Mouse (Mus musculus) heart, embryonic 14.5 days (tissue): ENCODE results near the gene Suv39h2. TPM values are rescaled to one million over a fixed set of nuclear protein-coding genes. Genes with fewer than 3 reads are reported as not detected.

Source experiments
- ATAC-seq: fragments of 200-750 bp; cut with Nextera tagmentation; 2 replicates; pipeline ENCODE4 v1.8.0; 2017; ENCODE audit warnings: low read depth, moderate TSS enrichment; ENCODE audit not compliant: insufficient number of reproducible peaks, insufficient read depth, low FRiP score
- H3K27ac ChIP-seq, 2 experiments: fragments of 200-500 bp in 1 of 2; fragments of 300-500 bp in 1 of 2; sonication (generic) in 1 of 2; replicated peaks in 1 of 2; 2 replicates each; pipeline ENCODE4 v1.5.1; 2012 to 2014; ENCODE audit warnings: low read depth in 2 of 2, low read length in 2 of 2, control low read depth in 1 of 2, mild to moderate bottlenecking in 1 of 2, mixed read lengths in 1 of 2; ENCODE audit not compliant: control insufficient read depth in 1 of 2, insufficient read depth in 1 of 2
- H3K27me3 ChIP-seq: fragments of 300-500 bp; sonication (generic); 2 replicates; pipeline ENCODE4 v1.6.1; 2014; ENCODE audit warnings: mild to moderate bottlenecking, low read length, control low read depth; ENCODE audit not compliant: control insufficient read depth, insufficient read depth
- H3K36me3 ChIP-seq: fragments of 300-500 bp; sonication (generic); 2 replicates; pipeline ENCODE4 v1.6.1; 2014; ENCODE audit warnings: mild to moderate bottlenecking, control low read depth, low read length, mixed read lengths; ENCODE audit not compliant: control insufficient read depth, insufficient read depth
- H3K4me1 ChIP-seq, 2 experiments: fragments of 200-500 bp in 1 of 2; fragments of 300-500 bp in 1 of 2; sonication (generic) in 1 of 2; 2 replicates each; pipeline ENCODE4 v1.6.1; 2012 to 2014; ENCODE audit warnings: low read length in 2 of 2, control low read depth in 1 of 2, mixed read lengths in 1 of 2; ENCODE audit not compliant: control insufficient read depth in 2 of 2, insufficient read depth in 2 of 2
- H3K4me2 ChIP-seq: fragments of 300-500 bp; sonication (generic); 2 replicates; pipeline ENCODE4 v1.6.1; 2014; ENCODE audit warnings: mild to moderate bottlenecking, low read length
- H3K4me3 ChIP-seq, 2 experiments: fragments of 200-500 bp in 1 of 2; fragments of 300-500 bp in 1 of 2; sonication (generic) in 1 of 2; 2 replicates each; pipeline ENCODE4 v1.5.1; 2012 to 2014; ENCODE audit warnings: low read length in 2 of 2, mild to moderate bottlenecking in 2 of 2, control low read depth in 1 of 2, low read depth in 1 of 2, moderate library complexity in 1 of 2; ENCODE audit not compliant: control insufficient read depth in 1 of 2, insufficient read depth in 1 of 2
- H3K9ac ChIP-seq: fragments of 300-500 bp; sonication (generic); 2 replicates; pipeline ENCODE4 v1.6.1; 2014; ENCODE audit warnings: mild to moderate bottlenecking, low read length
- H3K9me3 ChIP-seq: fragments of 300-500 bp; sonication (generic); 2 replicates; pipeline ENCODE4 v1.6.1; 2016; ENCODE audit warnings: low read length, control low read depth; ENCODE audit not compliant: control insufficient read depth
- WGBS: fragments of 180-500 bp; shearing (Covaris S2); extraction: QIAGEN DNeasy Blood & Tissue Kit; methylation state at CpG from one replicate; pipeline ENCODE4 v1.1.7; 2014; 5-methylcytosine and 5-hydroxymethylcytosine counted together
- polyA plus RNA-seq: library from polyadenylated mRNA; unstranded; fragments of >200 nt; fragmentation: Nextera tagmentation; extraction: Ambion mirVana; gene quantifications from 2 replicates; pipeline ENCODE4 v1.2.1, GENCODE M21; 2014

The Suv39h2 gene
- polyA plus RNA-seq, 1 experiment from 2014 or later = 8.3 TPM

DNA sequence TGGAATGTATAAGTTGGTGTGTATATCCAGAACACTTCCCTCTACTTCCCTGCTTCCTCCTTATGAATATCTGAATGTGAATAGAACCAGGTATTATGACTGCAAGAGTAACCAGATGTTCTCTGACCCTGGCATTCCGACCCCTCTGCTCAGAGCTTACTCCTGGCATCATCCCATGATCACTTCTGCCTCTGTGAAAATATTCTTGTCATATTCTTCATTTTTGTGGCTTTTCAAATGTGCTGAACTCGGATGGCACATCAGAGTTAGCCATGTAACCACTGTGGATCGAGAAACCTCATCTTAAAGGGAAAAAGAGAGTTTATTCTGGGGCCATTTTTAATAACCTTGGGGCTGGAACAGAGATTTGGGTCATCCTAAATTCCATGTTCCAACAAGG, 52.3 kb downstream of the Suv39h2 start, which contains the start of gene Meig1:
Gene Meig1, minus strand, starts transcription at position 101 of the 400 bp plus-strand sequence.
- no peak within 1 kb of the TSS for H3K4me3 ChIP-seq

DNA sequence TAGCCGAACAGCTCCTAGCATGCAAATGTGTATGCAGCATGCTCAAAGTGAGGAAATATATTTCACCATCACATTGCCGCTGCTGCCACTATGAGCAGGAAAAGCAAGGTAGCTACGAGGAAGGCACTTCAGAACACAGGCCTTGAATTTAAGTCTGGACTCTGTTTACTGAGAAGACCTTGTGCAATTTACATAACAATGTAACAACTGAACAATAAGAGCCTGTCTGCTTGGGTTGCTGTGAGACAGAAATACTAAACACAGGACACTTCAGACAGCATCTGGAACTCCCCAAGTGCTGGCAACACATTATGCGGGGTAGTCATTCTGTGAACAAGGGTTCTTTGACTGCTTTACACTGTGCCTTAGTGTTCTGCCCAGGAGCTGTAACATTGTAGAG, 54.7 kb downstream of the Suv39h2 start:
- Histone ChIP-seq H3K4me3 (no peak overlapping the region), H3K27ac (no peak overlapping the region), H3K4me1 (peaks cover 2 to 10% of the 10 kb centered on the region in 2 experiments; a peak in 2 of 4 replicates), H3K27me3 (peaks cover 17% of the 10 kb centered on the region), H3K9me3 (no peaks in the 10 kb centered on the region), H3K4me2 (no peak overlapping the region), H3K36me3 (no peaks in the 10 kb centered on the region), H3K9ac (no peak overlapping the region)
- ATAC-seq = no peak
- WGBS = 70% methylated on average over 4 of the region's 4 CpGs

More for the DNA sequence above, 52.3 kb downstream of the Suv39h2 start, which contains the start of gene Meig1:
- Histone ChIP-seq H3K9ac (no peak within 1 kb of the TSS), H3K36me3 (no peaks in the 10 kb centered on the region), H3K4me1 (peaks cover 2 to 10% of the 10 kb centered on the region in 2 experiments; a peak in 2 of 4 replicates), H3K27ac (no peak within 1 kb of the TSS), H3K9me3 (no peaks in the 10 kb centered on the region), H3K4me2 (peak within 1 kb of the TSS; percentile 96), H3K27me3 (peaks cover 9% of the 10 kb centered on the region)
- 53% methylated on average over 3 of the region's 3 CpGs for WGBS
- ATAC-seq = no peak

DNA sequence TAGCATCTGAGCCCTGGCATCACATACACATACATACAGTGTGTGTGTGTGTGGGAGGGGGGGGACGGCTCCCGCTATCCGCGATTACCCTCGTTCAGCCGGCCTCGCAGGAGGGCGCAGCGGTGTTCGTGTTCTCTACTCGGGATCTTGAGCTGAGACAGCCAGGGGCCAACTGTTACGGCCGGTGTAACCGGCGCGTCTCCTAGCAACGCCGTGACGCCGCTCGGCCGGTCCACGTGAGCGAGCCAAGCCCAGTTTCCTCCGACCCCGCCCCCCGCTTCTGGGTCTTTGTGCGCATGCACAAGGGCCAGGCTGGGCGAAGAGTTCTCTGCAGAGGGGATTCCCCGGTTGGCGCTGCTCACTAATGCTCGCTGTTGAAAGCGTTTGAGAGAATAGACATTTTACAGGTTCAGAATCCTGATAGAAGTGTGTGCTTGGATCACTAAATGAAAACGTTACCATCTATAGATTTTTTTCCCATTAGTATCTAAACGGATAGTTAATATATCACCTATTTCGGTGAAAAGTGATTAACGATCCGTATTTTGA, 55.9 kb downstream of the Suv39h2 start:
- Histone ChIP-seq H3K27me3 (peaks cover 17% of the 10 kb centered on the region), H3K9ac (peak overlapping the region; percentile 63), H3K4me1 (peaks cover 2 to 3% of the 10 kb centered on the region in 2 experiments; a peak in 1 of 4 replicates), H3K9me3 (no peaks in the 10 kb centered on the region), H3K4me3 (peak overlapping the region; percentile 48 to 51), H3K36me3 (no peaks in the 10 kb centered on the region), H3K27ac (no peak overlapping the region), H3K4me2 (peak overlapping the region; percentile 89)
- peak; percentile 97 for ATAC-seq
- 3% methylated on average over 38 of the region's 38 CpGs for WGBS

DNA sequence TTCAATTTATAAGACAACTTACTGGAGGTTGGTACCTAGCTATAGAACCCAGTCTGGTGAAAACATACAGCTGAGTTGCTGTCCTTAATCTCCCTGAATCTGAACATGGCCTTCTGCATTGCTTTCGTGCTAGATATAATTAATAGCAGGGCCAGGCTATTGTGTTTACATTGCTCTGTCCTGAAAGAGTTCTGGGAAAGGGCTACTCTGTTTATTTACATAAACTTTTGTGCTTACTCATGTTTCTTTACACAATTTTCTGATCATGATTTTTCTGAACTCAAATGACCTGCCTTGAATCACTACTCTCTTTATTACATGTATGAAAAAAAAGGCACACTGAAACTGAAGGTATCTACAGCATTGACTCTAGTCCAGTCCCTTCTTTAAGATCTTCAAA, 59.2 kb downstream of the Suv39h2 start:
- no peak for ATAC-seq
- Histone ChIP-seq H3K9me3 (no peaks in the 10 kb centered on the region), H3K36me3 (no peaks in the 10 kb centered on the region), H3K4me3 (no peak overlapping the region), H3K4me1 (no peaks in the 10 kb centered on the region), H3K27ac (no peak overlapping the region), H3K4me2 (no peak overlapping the region), H3K9ac (no peak overlapping the region), H3K27me3 (peaks cover 17% of the 10 kb centered on the region)
- WGBS = 59% methylated on average over 1 of the region's 1 CpGs

DNA sequence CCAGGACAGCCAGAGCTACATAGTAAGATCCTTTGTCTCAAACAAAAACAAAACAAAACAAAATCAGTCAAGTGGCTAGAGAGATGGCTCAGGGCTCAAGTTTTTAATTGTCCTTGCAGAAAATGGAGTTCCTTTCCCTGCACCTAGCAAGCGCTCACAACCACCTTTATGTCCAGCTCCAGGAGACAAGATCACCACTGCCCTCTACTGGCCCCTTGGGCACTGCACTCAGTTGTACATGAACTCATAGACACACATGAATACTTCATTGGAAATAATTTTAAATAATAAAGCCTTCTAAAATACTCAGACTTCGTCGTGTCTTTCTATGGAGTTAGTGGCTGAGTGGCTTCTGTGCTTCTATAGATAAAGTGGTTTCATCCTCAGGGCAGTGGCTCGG, 60.6 kb downstream of the Suv39h2 start:
- H3K36me3 ChIP-seq = no peaks in the 10 kb centered on the region
- peaks cover 17% of the 10 kb centered on the region for H3K27me3 ChIP-seq
- H3K9ac ChIP-seq = no peak overlapping the region
- 39% methylated on average over 4 of the region's 4 CpGs for WGBS
- H3K4me2 ChIP-seq = no peak overlapping the region
- no peaks in the 10 kb centered on the region for H3K4me1 ChIP-seq
- ATAC-seq = no peak
- no peaks in the 10 kb centered on the region for H3K9me3 ChIP-seq
- no peak overlapping the region for H3K27ac ChIP-seq
- H3K4me3 ChIP-seq = no peak overlapping the region

DNA sequence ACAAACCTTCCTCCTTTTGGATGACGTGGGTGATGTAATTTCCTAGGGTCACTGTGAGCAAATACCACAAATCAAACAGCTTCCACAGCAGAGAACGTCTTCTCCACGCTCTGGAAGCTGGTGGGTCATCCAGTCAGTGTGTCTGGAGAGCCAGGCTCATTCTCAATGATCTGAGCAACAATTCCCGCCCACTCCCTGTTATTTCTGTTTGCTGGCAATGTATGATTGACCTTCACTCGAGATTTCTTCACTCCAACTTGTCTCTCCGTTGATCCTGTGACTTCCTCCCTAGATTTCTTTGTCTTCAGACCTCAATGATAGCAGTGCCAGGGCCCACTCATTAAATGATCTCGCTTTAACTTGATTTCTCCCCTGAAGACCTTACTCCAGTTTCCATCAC, 67.1 kb downstream of the Suv39h2 start:
- no peaks in the 10 kb centered on the region for H3K27me3 ChIP-seq
- no peak overlapping the region for H3K4me2 ChIP-seq
- no peak overlapping the region for H3K4me3 ChIP-seq
- no peaks in the 10 kb centered on the region for H3K9me3 ChIP-seq
- no peak overlapping the region for H3K9ac ChIP-seq
- no peak for ATAC-seq
- H3K4me1 ChIP-seq = no peaks in the 10 kb centered on the region
- H3K27ac ChIP-seq = no peak overlapping the region
- no peaks in the 10 kb centered on the region for H3K36me3 ChIP-seq
- 73% methylated on average over 7 of the region's 7 CpGs for WGBS

DNA sequence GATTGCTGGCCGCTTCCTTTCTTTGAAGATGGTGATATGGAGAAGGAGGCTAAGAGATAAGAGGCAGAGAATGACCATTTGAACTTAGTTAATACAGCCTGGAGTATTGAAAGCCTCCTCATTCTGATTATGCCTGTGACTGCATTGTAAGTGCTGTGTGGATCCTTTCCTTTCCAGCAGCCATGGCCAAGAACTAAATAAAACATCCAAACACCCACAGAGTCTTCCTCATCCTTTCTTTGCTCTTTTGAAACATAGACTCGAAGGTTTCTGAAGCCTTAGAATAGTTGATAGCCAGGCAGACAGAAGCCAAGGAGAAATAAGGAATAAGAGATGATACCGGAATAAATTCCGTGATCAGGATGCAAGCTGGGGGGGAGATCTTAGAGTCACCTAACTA, 68.8 kb downstream of the Suv39h2 start:
- ATAC-seq = no peak
- Histone ChIP-seq H3K36me3 (no peaks in the 10 kb centered on the region), H3K4me2 (no peak overlapping the region), H3K27me3 (no peaks in the 10 kb centered on the region), H3K9ac (no peak overlapping the region), H3K9me3 (no peaks in the 10 kb centered on the region), H3K27ac (no peak overlapping the region), H3K4me3 (no peak overlapping the region), H3K4me1 (no peaks in the 10 kb centered on the region)
- WGBS = 70% methylated on average over 4 of the region's 4 CpGs
